Mouse (Mus musculus) cerebellum, postnatal 10 days (tissue): ENCODE measurements around the gene BC016579.

ENCODE experiments used
- DNase-seq, 2 experiments: peaks; one replicate each; pipeline ENCODE4 v3.0.0; 2021; ENCODE audit warnings: mixed read lengths in 2 of 2

Gene BC016579

GRCm38 (mm10) chr16:45640070-45640762, 13.7 kb downstream of the BC016579 start:
- DNase-seq = no peak

- no peak for DNase-seq
These were observed 18.0 kb downstream of the BC016579 start for GRCm38 (mm10) chr16:45635826-45636225.

GRCm38 (mm10) chr16:45632420-45632819, 21.4 kb downstream of the BC016579 start:
- DNase-seq = no peak

GRCm38 (mm10) chr16:45630347-45630960, 23.4 kb downstream of the BC016579 start:
- DNase-seq = peak; percentile 84 to 85

- DNase-seq = peak; percentile 19 to 42
These were observed 24.3 kb downstream of the BC016579 start for GRCm38 (mm10) chr16:45629497-45630105.

GRCm38 (mm10) chr16:45625342-45625741, 28.5 kb downstream of the BC016579 start:
- DNase-seq = peak; percentile 9 to 13

GRCm38 (mm10) chr16:45624791-45625190, 29.1 kb downstream of the BC016579 start:
- no peak for DNase-seq

- DNase-seq = no peak
These were observed 30.6 kb downstream of the BC016579 start for GRCm38 (mm10) chr16:45623230-45623629.

GRCm38 (mm10) chr16:45619751-45620375, 34.0 kb downstream of the BC016579 start:
- DNase-seq = no peak

GRCm38 (mm10) chr16:45615944-45616343, 37.9 kb downstream of the BC016579 start:
- DNase-seq = no peak

- no peak for DNase-seq
These were observed 40.6 kb downstream of the BC016579 start for GRCm38 (mm10) chr16:45613247-45613646.

- DNase-seq = no peak
These were observed 43.6 kb downstream of the BC016579 start, which contains the start of gene Gcsam for GRCm38 (mm10) chr16:45610267-45610666. Gcsam (plus strand) TSS chr16:45610380.

- DNase-seq = peak; percentile 48 to 61
These were observed 44.6 kb downstream of the BC016579 start for GRCm38 (mm10) chr16:45609300-45609699.

- peak; percentile 5 to 25 for DNase-seq
These were observed 45.4 kb downstream of the BC016579 start for GRCm38 (mm10) chr16:45608481-45608954.

GRCm38 (mm10) chr16:45595494-45595893, 58.4 kb downstream of the BC016579 start:
- no peak for DNase-seq

GRCm38 (mm10) chr16:45593656-45594055, 60.2 kb downstream of the BC016579 start:
- peak in 1 of 2 experiments; percentile 5 for DNase-seq

- peak; percentile 33 to 41 for DNase-seq
These were observed 71.4 kb downstream of the BC016579 start for GRCm38 (mm10) chr16:45582512-45582911.

- DNase-seq = no peak
These were observed 74.0 kb downstream of the BC016579 start for GRCm38 (mm10) chr16:45579883-45580282.
